Mouse (Mus musculus): Measurements from ENCODE around the gene Ndufs7.
A peak's percentile ranks its signal among the peaks of the same experiment; 100 is the strongest.
"Not testable (repeated sequence)": the region's sequence is repeated elsewhere in the genome, so short reads cannot be mapped to it uniquely, and the experiment has no call there.

Gene Ndufs7

GRCm38 (mm10) chr10:80248971-80249640 is at the start of gene Ndufs7:
Gene Ndufs7 (plus strand): TSS chr10:80249121.
- peak; percentile 92 to 93 for DNase-seq (ENCODE audit: low spot score in 2 of 2)

GRCm38 (mm10) chr10:80199440-80200008 is 49.4 kb upstream of the Ndufs7 start:
- DNase-seq (ENCODE audit: low spot score in 2 of 2): peak; percentile 58 to 63

GRCm38 (mm10) chr10:80200485-80200884 is 48.4 kb upstream of the Ndufs7 start:
- DNase-seq (ENCODE audit: low spot score in 2 of 2): no peak

- no peak for DNase-seq (ENCODE audit: low spot score in 2 of 2)
These were observed 44.9 kb upstream of the Ndufs7 start for GRCm38 (mm10) chr10:80204055-80204454.

- no peak for DNase-seq (ENCODE audit: low spot score in 2 of 2)
These were observed 41.7 kb upstream of the Ndufs7 start for GRCm38 (mm10) chr10:80207201-80207600.

- no peak for DNase-seq (ENCODE audit: low spot score in 2 of 2)
These were observed 41.2 kb upstream of the Ndufs7 start for GRCm38 (mm10) chr10:80207676-80208075.

- DNase-seq (ENCODE audit: low spot score in 2 of 2): no peak
These were observed 40.7 kb upstream of the Ndufs7 start for GRCm38 (mm10) chr10:80208248-80208647.

- no peak for DNase-seq (ENCODE audit: low spot score in 2 of 2)
These were observed 40.0 kb upstream of the Ndufs7 start for GRCm38 (mm10) chr10:80208841-80209371.

- DNase-seq (ENCODE audit: low spot score in 2 of 2): not testable (repeated sequence)
These were observed 37.3 kb upstream of the Ndufs7 start for GRCm38 (mm10) chr10:80211547-80212103.

- no peak for DNase-seq (ENCODE audit: low spot score in 2 of 2)
These were observed 33.7 kb upstream of the Ndufs7 start for GRCm38 (mm10) chr10:80215048-80215772.

- DNase-seq (ENCODE audit: low spot score in 2 of 2): no peak
These were observed 28.2 kb upstream of the Ndufs7 start for GRCm38 (mm10) chr10:80220676-80221075.

GRCm38 (mm10) chr10:80223137-80223536 is 25.8 kb upstream of the Ndufs7 start:
- DNase-seq (ENCODE audit: low spot score in 2 of 2): not testable (repeated sequence)

- DNase-seq (ENCODE audit: low spot score in 2 of 2): no peak
These were observed 22.9 kb upstream of the Ndufs7 start for GRCm38 (mm10) chr10:80226071-80226415.

- DNase-seq (ENCODE audit: low spot score in 2 of 2): peak; percentile 99
These were observed 22.3 kb upstream of the Ndufs7 start, which contains the start of gene Mum1 for GRCm38 (mm10) chr10:80226416-80227165. Gene Mum1 (plus strand): TSS chr10:80226434.

GRCm38 (mm10) chr10:80227166-80227539 is 21.8 kb upstream of the Ndufs7 start:
- no peak for DNase-seq (ENCODE audit: low spot score in 2 of 2)

- DNase-seq (ENCODE audit: low spot score in 2 of 2): no peak
These were observed 20.8 kb upstream of the Ndufs7 start for GRCm38 (mm10) chr10:80227877-80228775.

GRCm38 (mm10) chr10:80236145-80236825 is 12.6 kb upstream of the Ndufs7 start:
- no peak for DNase-seq (ENCODE audit: low spot score in 2 of 2)

- DNase-seq (ENCODE audit: low spot score in 2 of 2): no peak
These were observed 11.9 kb upstream of the Ndufs7 start for GRCm38 (mm10) chr10:80237020-80237419.

GRCm38 (mm10) chr10:80238306-80238705 is 10.6 kb upstream of the Ndufs7 start:
- no peak for DNase-seq (ENCODE audit: low spot score in 2 of 2)

- DNase-seq (ENCODE audit: low spot score in 2 of 2): no peak
These were observed 9.1 kb upstream of the Ndufs7 start for GRCm38 (mm10) chr10:80239791-80240190.
